Mouse (Mus musculus): Measurements from ENCODE around the gene Tcp10b. TPM values are rescaled to one million over a fixed set of nuclear protein-coding genes. Genes with fewer than 3 reads are reported as not detected.
"Not testable (repeated sequence)": the region's sequence is repeated elsewhere in the genome, so short reads cannot be mapped to it uniquely, and the experiment has no call there.

The Tcp10b gene
- not detected in 2 replicates for polyA plus RNA-seq (2011; ENCODE audit: insufficient read depth, insufficient read length, low read depth, missing spikeins)

DNA sequence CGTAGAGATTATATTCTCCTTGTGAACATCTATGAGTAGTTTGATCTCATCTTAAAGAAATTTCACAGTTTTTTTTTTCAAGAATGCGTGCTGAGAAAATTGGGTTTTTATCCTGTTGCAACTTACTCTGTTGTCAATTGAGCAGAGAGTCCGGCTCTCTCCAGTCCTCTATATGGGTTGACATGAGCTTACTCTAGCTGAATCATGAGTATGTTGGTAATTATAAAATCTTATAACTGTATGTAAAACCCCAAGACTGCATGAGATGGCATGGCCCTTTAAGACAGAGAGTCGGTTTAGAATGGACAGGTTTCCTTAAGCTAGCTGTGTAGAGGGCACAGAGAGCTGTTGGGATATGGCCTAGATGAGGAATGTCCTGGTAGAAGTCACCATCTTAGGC is at the start of gene Tcp10b:
Gene Tcp10b (plus strand): TSS at position 301 of the 400 bp plus-strand sequence.
- not testable (repeated sequence) for H3K4me1 ChIP-seq (ENCODE audit: control insufficient read depth, insufficient read depth, low read length); H3K27ac ChIP-seq (ENCODE audit: insufficient read depth, low read length); H3K27me3 ChIP-seq (ENCODE audit: control insufficient read depth, insufficient read depth, low read length, poor library complexity, severe bottlenecking); H3K4me3 ChIP-seq (ENCODE audit: low read depth, low read length); H3K9me3 ChIP-seq (replicated peaks; ENCODE audit: control insufficient read depth, insufficient read depth, low read length, poor library complexity, severe bottlenecking); H3K36me3 ChIP-seq (ENCODE audit: control insufficient read depth, insufficient read depth, low read length, poor library complexity, severe bottlenecking); H3K9ac ChIP-seq (ENCODE audit: low read depth, poor library complexity, severe bottlenecking)

GRCm38 (mm10) chr17:13013316-13013715 is 47.6 kb upstream of the Tcp10b start:
- Histone ChIP-seq H3K36me3 (ENCODE audit: control insufficient read depth, insufficient read depth, low read length, poor library complexity, severe bottlenecking) (peaks cover 42% of the 10 kb centered on the region), H3K9me3 (replicated peaks; ENCODE audit: control insufficient read depth, insufficient read depth, low read length, poor library complexity, severe bottlenecking) (no peaks in the 10 kb centered on the region), H3K4me3 (ENCODE audit: low read depth, low read length) (no peak overlapping the region), H3K9ac (ENCODE audit: low read depth, poor library complexity, severe bottlenecking) (no peak overlapping the region), H3K4me1 (ENCODE audit: control insufficient read depth, insufficient read depth, low read length) (no peaks in the 10 kb centered on the region), H3K27me3 (ENCODE audit: control insufficient read depth, insufficient read depth, low read length, poor library complexity, severe bottlenecking) (no peaks in the 10 kb centered on the region), H3K27ac (ENCODE audit: insufficient read depth, low read length) (no peak overlapping the region)
- TF ChIP-seq EP300 (IDR thresholded peaks at IDR 0.05; ENCODE audit: insufficient read depth, low read depth, low read length) (no peak), CTCF (IDR thresholded peaks at IDR 0.05; ENCODE audit: low read depth, low read length) (no peak), POLR2A (IDR thresholded peaks at IDR 0.05; ENCODE audit: insufficient read depth, low read length) (no peak)

DNA sequence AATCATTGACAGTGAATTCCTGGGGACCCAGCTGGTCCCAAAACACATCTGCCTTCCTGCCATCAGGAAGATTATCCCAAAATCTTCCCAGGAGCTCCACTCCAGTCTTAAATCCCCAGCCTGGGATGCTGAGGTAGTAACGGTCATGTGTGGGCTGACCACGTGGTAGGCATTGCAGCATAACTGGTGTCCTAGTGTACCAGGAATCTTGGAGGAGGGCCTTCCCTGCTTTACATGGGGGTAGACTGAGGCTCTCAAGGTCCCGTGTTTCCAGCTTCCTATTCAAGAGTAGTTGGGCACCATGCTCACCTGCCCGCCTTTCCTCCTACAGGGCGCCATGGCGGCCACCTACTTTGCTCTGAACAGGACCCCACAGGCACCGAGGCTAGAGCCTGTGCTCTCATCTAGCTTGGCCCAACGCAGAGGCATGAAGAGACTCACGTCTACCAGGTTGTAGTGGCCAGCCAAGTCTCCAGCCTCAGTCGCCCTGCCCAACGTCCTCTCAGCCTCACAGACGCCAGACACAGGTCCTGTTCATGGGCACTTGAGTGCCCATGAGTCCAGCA is 24.2 kb upstream of the Tcp10b start:
- not testable (repeated sequence) for H3K27me3 ChIP-seq (ENCODE audit: control insufficient read depth, insufficient read depth, low read length, poor library complexity, severe bottlenecking); H3K9ac ChIP-seq (ENCODE audit: low read depth, poor library complexity, severe bottlenecking); H3K27ac ChIP-seq (ENCODE audit: insufficient read depth, low read length); H3K9me3 ChIP-seq (replicated peaks; ENCODE audit: control insufficient read depth, insufficient read depth, low read length, poor library complexity, severe bottlenecking); H3K36me3 ChIP-seq (ENCODE audit: control insufficient read depth, insufficient read depth, low read length, poor library complexity, severe bottlenecking); H3K4me3 ChIP-seq (ENCODE audit: low read depth, low read length); H3K4me1 ChIP-seq (ENCODE audit: control insufficient read depth, insufficient read depth, low read length)

GRCm38 (mm10) chr17:13043846-13044673 is 16.8 kb upstream of the Tcp10b start:
- TF ChIP-seq CTCF (IDR thresholded peaks at IDR 0.05; ENCODE audit: low read depth, low read length), result peak; percentile 5
- H3K4me3 ChIP-seq (ENCODE audit: low read depth, low read length); H3K36me3 ChIP-seq (ENCODE audit: control insufficient read depth, insufficient read depth, low read length, poor library complexity, severe bottlenecking); H3K9me3 ChIP-seq (replicated peaks; ENCODE audit: control insufficient read depth, insufficient read depth, low read length, poor library complexity, severe bottlenecking); H3K4me1 ChIP-seq (ENCODE audit: control insufficient read depth, insufficient read depth, low read length); H3K9ac ChIP-seq (ENCODE audit: low read depth, poor library complexity, severe bottlenecking); H3K27me3 ChIP-seq (ENCODE audit: control insufficient read depth, insufficient read depth, low read length, poor library complexity, severe bottlenecking): not testable (repeated sequence)
- H3K27ac ChIP-seq (ENCODE audit: insufficient read depth, low read length), result peak overlapping the region; percentile 74; the same call in 1 of the 2 replicates

DNA sequence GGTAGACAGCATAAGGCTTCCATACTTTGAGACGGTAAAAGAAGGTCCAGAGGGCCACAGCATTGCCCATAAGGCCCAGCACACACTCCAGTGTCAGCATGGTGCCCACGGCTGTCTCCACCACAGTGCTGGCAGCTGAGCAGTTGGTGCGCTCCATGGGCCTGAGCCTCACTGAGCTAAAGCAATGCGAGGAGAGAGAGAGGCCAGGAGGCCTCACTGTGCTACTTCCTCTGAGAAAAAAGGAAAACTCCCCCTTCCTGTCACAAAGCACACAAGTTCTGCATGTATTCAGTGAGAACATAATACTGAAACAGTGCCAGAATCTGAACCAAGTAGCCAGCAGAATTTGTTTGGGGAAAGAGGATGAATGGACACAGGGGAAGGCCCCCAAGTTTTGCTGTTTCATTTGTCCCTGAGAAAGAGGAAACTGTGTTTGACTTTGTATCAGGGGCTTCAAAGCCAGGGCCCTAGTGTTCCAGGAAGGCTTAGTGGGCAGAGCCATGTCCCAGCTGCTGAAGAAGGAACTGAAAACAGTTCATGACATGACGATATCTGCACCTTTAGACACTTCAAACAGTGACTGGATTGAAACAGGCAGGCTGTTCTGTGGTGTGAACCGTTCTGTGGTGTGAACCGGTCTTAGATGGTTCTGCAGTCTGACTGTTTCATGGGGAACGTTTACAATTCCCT is 8.6 kb upstream of the Tcp10b start, which contains the start of gene Gpr31b:
Gene Gpr31b (minus strand): TSS at position 173 of the 690 bp plus-strand sequence.
- H3K4me3 ChIP-seq (ENCODE audit: low read depth, low read length); H3K4me1 ChIP-seq (ENCODE audit: control insufficient read depth, insufficient read depth, low read length); H3K9ac ChIP-seq (ENCODE audit: low read depth, poor library complexity, severe bottlenecking); H3K27ac ChIP-seq (ENCODE audit: insufficient read depth, low read length); H3K27me3 ChIP-seq (ENCODE audit: control insufficient read depth, insufficient read depth, low read length, poor library complexity, severe bottlenecking); H3K36me3 ChIP-seq (ENCODE audit: control insufficient read depth, insufficient read depth, low read length, poor library complexity, severe bottlenecking); H3K9me3 ChIP-seq (replicated peaks; ENCODE audit: control insufficient read depth, insufficient read depth, low read length, poor library complexity, severe bottlenecking): not testable (repeated sequence)

GRCm38 (mm10) chr17:13062882-13063281 is 2.0 kb downstream of the Tcp10b start:
- not testable (repeated sequence) for H3K27ac ChIP-seq (ENCODE audit: insufficient read depth, low read length); H3K27me3 ChIP-seq (ENCODE audit: control insufficient read depth, insufficient read depth, low read length, poor library complexity, severe bottlenecking); H3K36me3 ChIP-seq (ENCODE audit: control insufficient read depth, insufficient read depth, low read length, poor library complexity, severe bottlenecking); H3K4me1 ChIP-seq (ENCODE audit: control insufficient read depth, insufficient read depth, low read length); H3K9me3 ChIP-seq (replicated peaks; ENCODE audit: control insufficient read depth, insufficient read depth, low read length, poor library complexity, severe bottlenecking); H3K9ac ChIP-seq (ENCODE audit: low read depth, poor library complexity, severe bottlenecking); H3K4me3 ChIP-seq (ENCODE audit: low read depth, low read length)

DNA sequence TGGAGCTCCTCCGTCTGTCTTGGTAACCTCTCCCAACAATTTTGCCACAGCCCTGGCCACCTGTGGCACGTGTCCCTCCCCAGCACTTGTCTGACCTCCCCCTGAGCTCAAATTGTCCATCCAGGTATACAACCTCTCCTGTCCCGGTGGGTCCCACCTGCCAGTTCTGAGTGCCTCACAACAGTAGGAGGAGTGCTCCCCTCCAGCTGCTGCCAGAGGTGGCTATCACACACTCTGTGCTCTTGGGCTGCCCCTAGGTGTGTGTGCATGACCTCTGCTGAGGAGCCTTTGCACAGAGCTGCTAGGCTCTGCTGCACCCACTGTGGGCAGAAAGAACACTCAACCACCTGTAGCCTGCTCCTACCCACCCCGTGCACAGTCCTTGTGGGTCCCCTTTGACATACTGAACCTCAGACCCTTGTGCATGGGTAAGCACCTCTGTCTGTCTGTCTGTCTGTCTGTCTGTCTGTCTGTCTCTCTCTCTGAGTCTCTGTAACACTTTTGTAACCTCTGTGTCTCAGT is 7.0 kb downstream of the Tcp10b start:
- not testable (repeated sequence) for H3K9me3 ChIP-seq (replicated peaks; ENCODE audit: control insufficient read depth, insufficient read depth, low read length, poor library complexity, severe bottlenecking); H3K27me3 ChIP-seq (ENCODE audit: control insufficient read depth, insufficient read depth, low read length, poor library complexity, severe bottlenecking); H3K36me3 ChIP-seq (ENCODE audit: control insufficient read depth, insufficient read depth, low read length, poor library complexity, severe bottlenecking); H3K4me3 ChIP-seq (ENCODE audit: low read depth, low read length); H3K27ac ChIP-seq (ENCODE audit: insufficient read depth, low read length); H3K9ac ChIP-seq (ENCODE audit: low read depth, poor library complexity, severe bottlenecking); H3K4me1 ChIP-seq (ENCODE audit: control insufficient read depth, insufficient read depth, low read length)

GRCm38 (mm10) chr17:13069227-13069626 is 8.3 kb downstream of the Tcp10b start:
- not testable (repeated sequence) for H3K9ac ChIP-seq (ENCODE audit: low read depth, poor library complexity, severe bottlenecking); H3K4me1 ChIP-seq (ENCODE audit: control insufficient read depth, insufficient read depth, low read length); H3K4me3 ChIP-seq (ENCODE audit: low read depth, low read length); H3K27ac ChIP-seq (ENCODE audit: insufficient read depth, low read length); H3K9me3 ChIP-seq (replicated peaks; ENCODE audit: control insufficient read depth, insufficient read depth, low read length, poor library complexity, severe bottlenecking); H3K36me3 ChIP-seq (ENCODE audit: control insufficient read depth, insufficient read depth, low read length, poor library complexity, severe bottlenecking); H3K27me3 ChIP-seq (ENCODE audit: control insufficient read depth, insufficient read depth, low read length, poor library complexity, severe bottlenecking)

DNA sequence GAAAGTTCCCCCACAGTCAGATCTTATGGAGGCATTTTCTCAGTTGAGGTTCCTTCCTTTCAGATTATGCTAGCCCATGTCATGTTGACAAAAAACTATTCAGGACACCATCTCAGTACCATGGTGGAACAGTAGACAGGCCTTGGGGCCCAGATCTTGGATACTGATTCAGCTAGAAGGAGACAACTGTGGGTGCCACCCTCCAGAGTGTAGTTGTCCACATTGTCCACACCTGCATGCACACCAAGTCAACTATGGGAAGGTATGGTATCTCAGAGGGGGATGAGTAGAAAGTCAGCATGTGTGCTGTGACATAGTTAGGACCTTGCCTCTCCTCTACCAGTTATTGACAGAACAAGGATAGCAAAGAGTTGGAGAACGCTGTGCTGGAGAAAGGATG is 30.6 kb downstream of the Tcp10b start:
- not testable (repeated sequence) for H3K36me3 ChIP-seq (ENCODE audit: control insufficient read depth, insufficient read depth, low read length, poor library complexity, severe bottlenecking); H3K9me3 ChIP-seq (replicated peaks; ENCODE audit: control insufficient read depth, insufficient read depth, low read length, poor library complexity, severe bottlenecking); H3K27ac ChIP-seq (ENCODE audit: insufficient read depth, low read length); H3K4me1 ChIP-seq (ENCODE audit: control insufficient read depth, insufficient read depth, low read length); H3K27me3 ChIP-seq (ENCODE audit: control insufficient read depth, insufficient read depth, low read length, poor library complexity, severe bottlenecking); H3K4me3 ChIP-seq (ENCODE audit: low read depth, low read length); H3K9ac ChIP-seq (ENCODE audit: low read depth, poor library complexity, severe bottlenecking)

Measured in ES-Bruce4 (cell line).